Mouse (Mus musculus) small intestine, adult 2 months (tissue): ENCODE data around the gene Hist1h3e.

Source experiments
- CTCF ChIP-seq: fragments of 200-500 bp; IDR thresholded peaks from 2 replicates; pipeline ENCODE4 v1.5.1; 2012; ENCODE audit warnings: low read depth, mild to moderate bottlenecking, control low read depth, inconsistent platforms, low read length, moderate library complexity, mixed read lengths; ENCODE audit not compliant: insufficient replicate concordance, insufficient read length; ENCODE audit errors: extremely low read depth
- POLR2A ChIP-seq: fragments of 200-500 bp; IDR thresholded peaks from 2 replicates; pipeline ENCODE4 v1.6.1; 2012; ENCODE audit warnings: low read depth, mild to moderate bottlenecking, control low read depth, inconsistent platforms, low read length, moderate library complexity

DNA sequence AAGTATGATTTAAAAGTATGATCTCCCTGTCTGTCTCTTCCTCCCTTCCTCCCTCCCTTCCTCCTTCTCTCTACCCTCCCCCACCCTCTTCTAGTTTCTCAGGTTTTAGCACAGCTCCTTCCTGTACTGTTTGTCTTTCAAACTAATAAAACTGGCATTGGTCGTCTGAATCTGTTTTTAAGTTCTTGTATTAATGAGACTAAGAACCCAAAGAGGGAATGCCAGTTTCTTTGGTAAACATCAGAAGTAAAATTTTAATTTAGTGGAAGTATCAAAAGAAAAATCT lies 24.7 kb upstream of the Hist1h3e start:
- TF ChIP-seq POLR2A = no peak
- no peak for TF ChIP-seq CTCF
